Mouse (Mus musculus) macrophage (primary cell): ENCODE results near the gene Nat8f5. TPM values are rescaled to one million over a fixed set of nuclear protein-coding genes. Genes with fewer than 3 reads are reported as not detected.
"Not testable (repeated sequence)": the region's sequence is repeated elsewhere in the genome, so short reads cannot be mapped to it uniquely, and the experiment has no call there.

ENCODE experiments used
- H3K27ac ChIP-seq: fragments of 350-480 bp; formaldehyde crosslinking; 2 replicates; pipeline ENCODE4 v1.9.0; 2021
- H3K36me3 ChIP-seq: fragments of 350-480 bp; formaldehyde crosslinking; 2 replicates; pipeline ENCODE4 v1.9.0; 2021; ENCODE audit errors: inconsistent target
- H3K4me3 ChIP-seq: fragments of 350-480 bp; formaldehyde crosslinking; 2 replicates; pipeline ENCODE4 v1.9.0; 2021; ENCODE audit errors: inconsistent target
- H3K79me2 ChIP-seq: fragments of 350-480 bp; formaldehyde crosslinking; 2 replicates; pipeline ENCODE4 v1.9.0; 2021; ENCODE audit errors: inconsistent target
- WGBS: methylation state at CpG from one replicate; pipeline ENCODE4 v1.1.7; 2026; ENCODE audit warnings: inconsistent platforms; ENCODE audit not compliant: missing documents; 5-methylcytosine and 5-hydroxymethylcytosine counted together
- polyA plus RNA-seq: library from polyadenylated mRNA; stranded (reverse); fragments of 250-400 nt; gene quantifications from 3 replicates; pipeline ENCODE4 v1.2.4, GENCODE M21; 2018; ENCODE audit warnings: inconsistent platforms

The Nat8f5 gene
- polyA plus RNA-seq, 1 experiment from 2014 or later, result not detected

DNA sequence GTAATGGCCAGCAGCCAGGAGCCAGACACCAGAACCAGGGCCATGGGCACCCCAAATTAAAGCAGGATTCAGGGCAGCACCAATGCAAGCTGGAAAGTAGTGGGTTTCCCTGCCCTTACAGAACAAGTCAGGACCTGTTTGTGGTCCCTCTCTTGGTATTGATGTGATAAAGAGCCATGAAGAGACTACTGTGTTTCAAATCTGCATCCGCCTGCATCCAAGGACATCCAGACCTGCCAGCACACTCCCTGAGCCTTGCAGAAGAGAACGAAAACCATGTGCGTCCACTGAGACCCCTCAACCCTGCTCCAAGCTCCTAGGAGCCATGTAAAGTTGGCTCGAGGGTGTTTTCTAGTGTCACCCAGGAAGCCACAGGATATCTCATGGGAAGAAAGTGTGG lies 27.4 kb upstream of the Nat8f5 start:
- Histone ChIP-seq H3K36me3 (no peaks in the 10 kb centered on the region), H3K27ac (no peak overlapping the region), H3K79me2 (no peaks in the 10 kb centered on the region), H3K4me3 (no peak overlapping the region)
- WGBS, result 88% methylated on average over 4 of the region's 4 CpGs

GRCm38 (mm10) chr6:85846921-85847320 lies 26.1 kb upstream of the Nat8f5 start:
- H3K4me3 ChIP-seq, result no peak overlapping the region
- 55% methylated on average over 1 of the region's 1 CpGs for WGBS
- no peaks in the 10 kb centered on the region for H3K36me3 ChIP-seq
- H3K79me2 ChIP-seq, result no peaks in the 10 kb centered on the region
- no peak overlapping the region for H3K27ac ChIP-seq

DNA sequence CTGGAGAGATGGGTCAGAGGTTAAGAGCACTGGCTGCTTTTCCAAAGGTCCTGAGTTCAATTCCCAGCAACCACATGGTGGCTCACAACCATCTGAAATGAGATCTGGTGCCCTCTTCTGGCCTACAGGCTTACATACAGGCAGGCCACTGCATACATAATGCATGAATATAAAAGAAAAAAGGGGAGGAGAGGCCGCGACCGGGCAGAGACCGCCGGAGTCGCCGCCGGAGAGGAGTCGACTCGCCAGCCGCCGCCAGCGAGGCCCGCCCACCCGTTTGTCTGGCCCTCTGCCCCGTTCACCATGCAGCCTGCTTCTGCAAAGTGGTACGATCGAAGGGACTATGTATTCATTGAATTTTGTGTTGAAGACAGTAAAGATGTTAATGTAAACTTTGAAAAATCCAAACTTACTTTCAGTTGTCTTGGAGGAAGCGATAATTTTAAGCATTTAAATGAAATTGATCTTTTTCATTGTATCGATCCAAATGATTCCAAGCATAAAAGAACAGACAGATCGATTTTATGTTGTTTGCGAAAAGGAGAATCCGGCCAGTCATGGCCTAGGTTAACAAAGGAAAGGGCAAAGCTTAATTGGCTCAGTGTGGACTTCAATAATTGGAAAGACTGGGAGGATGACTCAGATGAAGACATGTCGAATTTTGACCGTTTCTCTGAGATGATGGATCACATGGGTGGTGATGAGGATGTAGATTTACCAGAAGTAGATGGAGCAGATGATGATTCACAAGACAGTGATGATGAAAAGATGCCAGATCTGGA lies 23.1 kb upstream of the Nat8f5 start:
- not testable (repeated sequence) for H3K27ac ChIP-seq, H3K79me2 ChIP-seq, H3K36me3 ChIP-seq, H3K4me3 ChIP-seq
- 93% methylated on average over 17 of the region's 25 CpGs for WGBS

GRCm38 (mm10) chr6:85839982-85840381 lies 19.2 kb upstream of the Nat8f5 start:
- WGBS, result 68% methylated on average over 3 of the region's 4 CpGs
- Histone ChIP-seq H3K4me3 (no peak overlapping the region), H3K27ac (no peak overlapping the region), H3K79me2 (no peaks in the 10 kb centered on the region), H3K36me3 (no peaks in the 10 kb centered on the region)

DNA sequence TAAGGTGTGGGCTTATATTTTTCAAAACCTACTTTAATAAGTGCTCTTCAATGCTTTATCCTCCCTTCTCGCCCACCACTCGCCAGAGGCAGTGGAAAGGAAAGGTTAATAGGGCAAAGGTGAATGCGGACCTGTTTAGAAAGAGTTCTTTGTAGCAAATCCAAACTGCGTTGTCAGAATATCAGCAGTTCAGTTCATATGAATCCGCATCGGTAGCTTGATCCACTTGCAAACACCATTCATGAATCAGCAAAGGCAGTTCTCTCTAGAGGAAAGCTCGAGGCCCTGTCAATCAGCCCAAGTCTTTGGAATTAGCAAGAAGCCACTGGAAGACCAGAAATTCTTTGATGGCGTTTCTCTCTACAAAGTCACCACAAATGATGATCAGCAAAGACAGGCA lies 17.9 kb upstream of the Nat8f5 start:
- no peaks in the 10 kb centered on the region for H3K79me2 ChIP-seq
- 88% methylated on average over 7 of the region's 8 CpGs for WGBS
- no peak overlapping the region for H3K4me3 ChIP-seq
- no peak overlapping the region for H3K27ac ChIP-seq
- H3K36me3 ChIP-seq, result no peaks in the 10 kb centered on the region

DNA sequence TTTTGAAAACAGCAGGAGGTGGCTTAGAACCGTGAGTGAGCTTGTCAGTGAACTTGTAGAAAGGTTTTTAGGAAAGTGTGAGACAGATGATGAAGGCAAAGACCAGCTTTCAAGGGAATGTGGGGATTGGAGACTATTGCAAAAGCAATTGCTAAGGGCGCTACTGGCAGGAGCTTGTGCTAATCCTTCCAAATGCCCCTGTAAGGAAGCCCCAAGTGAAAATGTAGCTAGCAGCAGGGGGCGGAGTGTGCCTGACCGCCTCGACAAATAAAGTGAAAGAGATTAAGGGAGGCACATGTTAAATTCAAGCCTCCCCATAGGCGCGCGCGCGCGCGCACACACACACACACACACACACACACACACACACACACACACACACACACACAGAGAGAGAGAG lies 16.5 kb upstream of the Nat8f5 start:
- not testable (repeated sequence) for H3K4me3 ChIP-seq, H3K79me2 ChIP-seq, H3K36me3 ChIP-seq, H3K27ac ChIP-seq
- WGBS, result 19% methylated on average over 5 of the region's 12 CpGs

DNA sequence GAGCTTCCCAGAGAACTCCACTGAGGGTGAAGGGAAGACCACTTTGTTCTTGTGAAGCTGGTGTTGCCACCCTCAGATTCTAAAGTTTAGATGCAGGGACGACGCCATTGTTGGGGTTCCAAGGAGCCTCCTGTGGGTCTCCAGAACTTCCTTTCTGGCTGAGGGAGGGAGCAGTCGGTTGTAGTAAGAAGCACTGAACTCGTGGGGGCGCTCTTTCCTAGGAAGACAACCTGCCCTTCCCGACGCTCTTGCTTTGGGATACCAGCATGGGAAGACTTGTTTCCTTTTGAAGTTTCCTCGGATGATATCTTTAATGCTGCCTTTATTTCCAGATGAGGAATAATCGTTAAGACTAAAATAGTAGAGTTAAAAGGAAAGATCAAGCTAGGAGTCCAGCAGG lies 16.1 kb upstream of the Nat8f5 start:
- not testable (repeated sequence) for H3K79me2 ChIP-seq, H3K36me3 ChIP-seq, H3K4me3 ChIP-seq, H3K27ac ChIP-seq
- 47% methylated on average over 2 of the region's 9 CpGs for WGBS

DNA sequence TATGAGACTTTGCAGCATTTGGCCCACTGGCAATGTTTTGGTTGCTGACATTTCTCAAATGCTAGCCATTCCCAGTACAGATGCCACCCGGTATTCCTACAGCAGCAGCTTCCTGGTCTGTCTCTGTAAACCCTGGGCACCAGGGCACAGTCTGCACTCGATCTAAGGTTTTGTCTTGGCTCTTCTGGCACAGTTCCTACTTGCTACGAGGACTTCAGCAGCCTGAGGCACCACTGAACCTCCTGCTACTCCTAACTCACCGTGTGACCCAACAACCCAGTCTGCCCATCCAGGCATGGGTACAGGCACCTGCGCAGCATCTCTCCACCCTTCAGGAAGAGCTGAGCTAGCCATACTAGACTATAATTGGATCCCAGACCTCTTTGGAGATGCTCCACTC lies 15.3 kb upstream of the Nat8f5 start:
- not testable (repeated sequence) for H3K4me3 ChIP-seq, H3K79me2 ChIP-seq, H3K36me3 ChIP-seq, H3K27ac ChIP-seq
- 77% methylated on average over 4 of the region's 5 CpGs for WGBS

- H3K27ac ChIP-seq, H3K4me3 ChIP-seq, H3K36me3 ChIP-seq, H3K79me2 ChIP-seq: not testable (repeated sequence)
- WGBS, result 100% methylated on average over 1 of the region's 2 CpGs
Observed at GRCm38 (mm10) chr6:85835104-85835503, 14.3 kb upstream of the Nat8f5 start.

DNA sequence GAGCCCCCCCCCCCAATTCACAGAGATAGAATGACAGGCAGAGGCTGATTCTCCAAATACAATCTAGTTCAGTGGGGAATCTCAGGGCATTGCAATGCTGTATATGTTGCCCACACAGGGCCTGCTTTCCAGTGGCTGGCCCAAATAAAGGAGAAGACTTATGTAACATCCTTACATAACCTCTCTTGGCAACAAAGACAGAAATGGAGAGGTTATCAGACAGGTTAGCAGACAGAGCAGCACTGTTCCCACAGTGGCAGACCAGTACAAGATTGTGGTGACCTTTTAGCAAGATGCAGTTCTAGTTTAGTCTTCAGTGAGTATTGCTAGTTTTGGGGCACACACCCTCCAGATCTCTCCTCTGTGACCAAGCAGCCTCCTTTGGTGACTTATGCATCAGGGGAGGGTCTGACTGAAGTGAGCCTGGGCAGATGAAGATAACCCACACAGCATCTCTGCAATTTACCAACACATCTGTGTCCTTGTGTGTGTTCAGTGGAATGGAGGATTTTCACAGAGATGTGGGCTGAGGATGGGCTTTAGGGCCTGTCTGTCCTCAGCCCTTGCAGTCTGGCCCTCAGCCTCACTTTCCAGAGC lies 13.8 kb upstream of the Nat8f5 start:
- not testable (repeated sequence) for H3K36me3 ChIP-seq, H3K4me3 ChIP-seq, H3K27ac ChIP-seq, H3K79me2 ChIP-seq

- Histone ChIP-seq H3K36me3 (no peaks in the 10 kb centered on the region), H3K4me3 (no peak within 1 kb of the TSS), H3K79me2 (no peaks in the 10 kb centered on the region), H3K27ac (no peak within 1 kb of the TSS)
- WGBS, result 81% methylated on average over 7 of the region's 7 CpGs
Observed at GRCm38 (mm10) chr6:85831796-85832321, 11.1 kb upstream of the Nat8f5 start, which contains the start of gene Nat8. Gene Nat8, minus strand, starts transcription at chr6:85832082.

DNA sequence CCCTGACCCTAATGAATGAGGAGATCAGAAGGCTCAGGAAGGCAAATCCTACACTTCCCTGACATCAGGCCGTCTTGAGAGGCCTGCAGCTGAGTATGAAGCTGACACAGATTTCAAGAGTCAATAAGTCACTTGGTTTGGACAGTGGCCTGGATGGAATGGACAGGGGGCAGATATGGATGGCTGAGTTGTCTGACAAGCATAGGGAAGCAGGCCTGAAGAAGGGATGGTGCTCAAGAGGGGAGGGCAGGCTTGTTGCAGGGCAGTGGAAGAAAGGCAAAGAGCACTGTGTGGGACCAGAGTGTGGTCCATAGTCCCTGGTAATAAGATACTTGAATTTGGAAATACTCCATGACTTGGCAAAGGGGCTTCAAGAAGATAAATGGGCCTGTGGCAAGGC lies 8.7 kb upstream of the Nat8f5 start:
- Histone ChIP-seq H3K4me3 (no peak overlapping the region), H3K36me3 (no peaks in the 10 kb centered on the region), H3K79me2 (no peaks in the 10 kb centered on the region), H3K27ac (no peak overlapping the region)
- WGBS, result 100% methylated on average over 1 of the region's 1 CpGs

DNA sequence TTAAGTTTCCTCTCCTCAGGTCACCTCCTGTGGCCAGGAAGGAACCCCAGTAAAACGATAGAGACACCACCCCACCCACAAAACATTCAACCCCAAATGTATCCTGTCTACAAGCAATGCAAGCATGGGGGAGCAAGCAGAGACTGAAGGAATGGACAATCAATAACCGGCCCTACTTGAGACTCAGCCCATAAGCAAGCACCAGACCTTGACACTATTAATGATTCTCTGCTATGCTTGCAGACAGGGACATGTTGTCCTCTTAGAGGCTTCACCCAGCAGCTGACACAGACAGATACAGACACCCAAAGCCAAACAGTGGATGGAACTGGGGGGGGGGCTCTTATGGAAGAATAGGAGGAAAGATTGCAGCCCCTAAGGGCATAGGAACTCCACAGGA lies 5.1 kb upstream of the Nat8f5 start:
- no peak overlapping the region for H3K27ac ChIP-seq
- H3K79me2 ChIP-seq, result no peaks in the 10 kb centered on the region
- 82% methylated on average over 2 of the region's 2 CpGs for WGBS
- H3K36me3 ChIP-seq, result no peaks in the 10 kb centered on the region
- no peak overlapping the region for H3K4me3 ChIP-seq

GRCm38 (mm10) chr6:85823382-85824090 lies 2.8 kb upstream of the Nat8f5 start:
- H3K27ac ChIP-seq, result no peak overlapping the region
- 89% methylated on average over 1 of the region's 1 CpGs for WGBS
- no peaks in the 10 kb centered on the region for H3K79me2 ChIP-seq
- H3K4me3 ChIP-seq, result no peak overlapping the region
- H3K36me3 ChIP-seq, result no peaks in the 10 kb centered on the region

DNA sequence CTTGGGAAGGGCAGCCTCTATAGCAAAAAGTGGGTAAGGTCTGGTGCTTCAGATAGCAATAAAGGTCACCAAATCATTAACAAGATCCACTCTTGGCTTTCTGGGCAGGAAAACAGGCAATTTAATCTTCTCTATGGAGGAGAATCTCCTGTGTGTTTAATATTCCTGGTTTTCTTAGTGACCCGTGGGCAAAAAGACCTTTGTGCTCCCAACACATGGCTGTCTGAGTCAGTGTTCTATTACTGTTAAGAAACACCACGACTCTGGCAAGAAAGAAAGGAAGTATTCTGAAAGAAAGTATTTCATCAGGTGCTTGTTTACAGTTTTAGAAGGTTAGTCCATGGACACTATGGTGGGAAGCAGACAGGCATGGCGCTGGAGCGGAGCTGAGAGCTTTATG lies 1.5 kb upstream of the Nat8f5 start:
- H3K27ac ChIP-seq, result no peak overlapping the region
- H3K4me3 ChIP-seq, result no peak overlapping the region
- no peaks in the 10 kb centered on the region for H3K36me3 ChIP-seq
- H3K79me2 ChIP-seq, result no peaks in the 10 kb centered on the region
- 85% methylated on average over 4 of the region's 4 CpGs for WGBS
